ENCODE assay signal across 17 mouse cellular contexts in the genomic region with DNA sequence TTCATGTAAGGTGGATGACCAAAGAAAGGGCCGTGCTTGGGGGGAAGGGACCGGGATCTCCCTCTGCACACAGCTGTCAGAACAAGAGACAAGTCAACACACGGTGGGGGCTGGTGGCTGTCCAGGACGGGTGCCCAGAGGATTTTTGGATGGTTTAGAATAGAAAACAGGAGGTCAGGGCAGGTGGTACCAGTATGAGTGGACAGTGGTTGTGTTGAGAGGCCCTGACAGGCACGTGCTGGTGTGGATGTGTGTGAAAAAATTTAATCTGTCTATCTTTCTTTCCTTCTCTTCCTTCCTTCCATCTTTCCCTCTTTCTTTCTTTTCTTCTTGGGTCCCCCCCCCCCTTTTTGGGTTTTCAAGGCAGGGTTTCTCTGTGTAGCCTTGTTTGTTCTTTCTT. TPM values are rescaled to one million over a fixed set of nuclear protein-coding genes. Genes with fewer than 3 reads are reported as not detected.
DNase-seq lines count a peak whose midpoint lies in the region; ATAC-seq and TF ChIP-seq lines count a peak whose summit lies in the region.
"Had no signal": no experiment of that assay in that cellular context is flagged by ENCODE, and none has a peak within 500 bp of the region (broad histone marks: within the 10 kb centered on the region; RNA-seq: fewer than 3 reads in every experiment).

No protein-coding gene starts in this region.

- DNase-seq in hindbrain, postnatal 0 days (ENCODE audit: low spot score), result no peak
- no peak for DNase-seq in midbrain, embryonic 11.5 days (ENCODE audit: low spot score, missing footprints)
- DNase-seq in liver, embryonic 13.5 days, result no peak
- DNase-seq in T-cell, adult 2 months (ENCODE audit: low spot score), result no peak
- DNase-seq: adrenal gland, adult 2 months; cerebellum, adult 2 months; kidney, adult 11 months; thymus, postnatal 36 days had no signal

- 0 out of 2 replicates have a peak overlapping the region, but pooled peaks have one; percentile 21 for H3K9ac ChIP-seq in hindbrain, postnatal 0 days (replicated peaks; ENCODE audit: low read length)
- H3K9ac ChIP-seq in hindbrain, embryonic 13.5 days, result no peak overlapping the region
- H3K9ac ChIP-seq in midbrain, embryonic 11.5 days (ENCODE audit: low read length), result peak overlapping the region; percentile 12; the same call in 1 of the 2 replicates
- no peak overlapping the region for H3K9ac ChIP-seq in midbrain, embryonic 15.5 days
- H3K9ac ChIP-seq in liver, embryonic 13.5 days, result peak overlapping the region; percentile 22; the same call in 1 of the 2 replicates
- H3K9ac ChIP-seq: embryonic facial prominence, embryonic 15.5 days; forebrain, embryonic 12.5 days; hindbrain, embryonic 12.5 days; limb, embryonic 13.5 days had no signal

- H3K4me1 ChIP-seq in hindbrain, postnatal 0 days (ENCODE audit: insufficient read depth, low read length), result peaks cover 8% of the 10 kb centered on the region; the same call in 1 of the 2 replicates
- H3K4me1 ChIP-seq in hindbrain, embryonic 13.5 days (replicated peaks), result 0 out of 2 replicates have a peak, but pooled peaks cover 4% of the 10 kb centered on the region
- H3K4me1 ChIP-seq in midbrain, embryonic 11.5 days (ENCODE audit: control insufficient read depth, insufficient read depth, low read length), result no peaks in the 10 kb centered on the region; the same call in 1 of the 2 replicates
- H3K4me1 ChIP-seq in midbrain, embryonic 15.5 days, result no peaks in the 10 kb centered on the region
- H3K4me1 ChIP-seq in liver, embryonic 13.5 days (replicated peaks), result peaks cover 5% of the 10 kb centered on the region
- no peaks in the 10 kb centered on the region for H3K4me1 ChIP-seq in small intestine, adult 2 months (ENCODE audit: control insufficient read depth, insufficient read depth, insufficient read length, low read length)
- H3K4me1 ChIP-seq: embryonic facial prominence, embryonic 15.5 days; limb, embryonic 13.5 days had no signal

- H3K36me3 ChIP-seq in hindbrain, postnatal 0 days (ENCODE audit: insufficient read depth, low read length), result no peaks in the 10 kb centered on the region
- H3K36me3 ChIP-seq in hindbrain, embryonic 13.5 days, result no peaks in the 10 kb centered on the region
- no peaks in the 10 kb centered on the region for H3K36me3 ChIP-seq in midbrain, embryonic 11.5 days (ENCODE audit: control insufficient read depth, insufficient read depth, low read length)
- H3K36me3 ChIP-seq in midbrain, embryonic 15.5 days (replicated peaks), result no peaks in the 10 kb centered on the region
- H3K36me3 ChIP-seq in liver, embryonic 13.5 days, result no peaks in the 10 kb centered on the region
- H3K36me3 ChIP-seq in small intestine, adult 2 months (ENCODE audit: control insufficient read depth, insufficient read depth, low read length), result no peaks in the 10 kb centered on the region
- H3K36me3 ChIP-seq: embryonic facial prominence, embryonic 15.5 days; forebrain, embryonic 12.5 days; hindbrain, embryonic 12.5 days; limb, embryonic 13.5 days had no signal

- ATAC-seq in hindbrain, postnatal 0 days, result no peak
- ATAC-seq in hindbrain, embryonic 13.5 days (ENCODE audit: low FRiP score), result no peak
- ATAC-seq in midbrain, embryonic 11.5 days (ENCODE audit: low FRiP score), result no peak
- ATAC-seq in midbrain, embryonic 15.5 days (replicated peaks), result no peak
- ATAC-seq in liver, embryonic 13.5 days (ENCODE audit: low read depth), result no peak

- no peak overlapping the region for H3K4me3 ChIP-seq in hindbrain, postnatal 0 days (ENCODE audit: low read length)
- H3K4me3 ChIP-seq in hindbrain, embryonic 13.5 days, result no peak overlapping the region
- no peak overlapping the region for H3K4me3 ChIP-seq in midbrain, embryonic 11.5 days (ENCODE audit: low read depth, low read length)
- H3K4me3 ChIP-seq in midbrain, embryonic 15.5 days, result no peak overlapping the region
- peak overlapping the region; percentile 30 for H3K4me3 ChIP-seq in liver, embryonic 13.5 days (replicated peaks)
- H3K4me3 ChIP-seq in small intestine, adult 2 months (ENCODE audit: low read depth, low read length), result peak overlapping the region; percentile 45
- H3K4me3 ChIP-seq: embryonic facial prominence, embryonic 15.5 days; forebrain, embryonic 12.5 days; hindbrain, embryonic 12.5 days; limb, embryonic 13.5 days had no signal

- no peak for TF ChIP-seq CTCF in hindbrain, postnatal 0 days (IDR thresholded peaks at IDR 0.05; ENCODE audit: low read depth)
- no peak for TF ChIP-seq CTCF in small intestine, adult 2 months (IDR thresholded peaks at IDR 0.05; ENCODE audit: extremely low read depth, insufficient read length, insufficient replicate concordance, low read depth, low read length)

- WGBS in hindbrain, postnatal 0 days, result 45% methylated on average over 5 of the region's 5 CpGs
- 51% methylated on average over 5 of the region's 5 CpGs for WGBS in hindbrain, embryonic 13.5 days
- WGBS in midbrain, embryonic 11.5 days, result 62% methylated on average over 5 of the region's 5 CpGs
- WGBS in midbrain, embryonic 15.5 days, result 51% methylated on average over 5 of the region's 5 CpGs
- 24% methylated on average over 5 of the region's 5 CpGs for WGBS in liver, embryonic 13.5 days (ENCODE audit: insufficient replicate concordance)
- WGBS in small intestine, adult 2 months, result 48% methylated on average over 5 of the region's 5 CpGs

- H3K4me2 ChIP-seq in hindbrain, postnatal 0 days (ENCODE audit: low read depth, low read length), result peak overlapping the region; percentile 39; the same call in 1 of the 2 replicates
- no peak overlapping the region for H3K4me2 ChIP-seq in hindbrain, embryonic 13.5 days
- H3K4me2 ChIP-seq in midbrain, embryonic 11.5 days, result no peak overlapping the region
- H3K4me2 ChIP-seq in midbrain, embryonic 15.5 days, result no peak overlapping the region
- H3K4me2 ChIP-seq in liver, embryonic 13.5 days, result peak overlapping the region; percentile 23
- H3K4me2 ChIP-seq: embryonic facial prominence, embryonic 15.5 days; forebrain, embryonic 12.5 days; limb, embryonic 13.5 days had no signal

- TF ChIP-seq POLR2A in small intestine, adult 2 months (IDR thresholded peaks at IDR 0.05; ENCODE audit: low read depth, low read length), result no peak

- H3K27me3 ChIP-seq in hindbrain, postnatal 0 days (ENCODE audit: insufficient read depth, low read length), result no peaks in the 10 kb centered on the region
- no peaks in the 10 kb centered on the region for H3K27me3 ChIP-seq in hindbrain, embryonic 13.5 days
- H3K27me3 ChIP-seq in midbrain, embryonic 11.5 days (ENCODE audit: control insufficient read depth, insufficient read depth, low read length), result no peaks in the 10 kb centered on the region
- H3K27me3 ChIP-seq in midbrain, embryonic 15.5 days (replicated peaks), result no peaks in the 10 kb centered on the region
- no peaks in the 10 kb centered on the region for H3K27me3 ChIP-seq in liver, embryonic 13.5 days
- H3K27me3 ChIP-seq in small intestine, adult 2 months (ENCODE audit: control insufficient read depth, insufficient read depth, low read length), result no peaks in the 10 kb centered on the region; the same call in 1 of the 2 replicates
- H3K27me3 ChIP-seq: embryonic facial prominence, embryonic 15.5 days; hindbrain, embryonic 12.5 days; limb, embryonic 13.5 days had no signal

- peak overlapping the region; percentile 7; the same call in 1 of the 2 replicates for H3K27ac ChIP-seq in hindbrain, postnatal 0 days
- no peak overlapping the region for H3K27ac ChIP-seq in hindbrain, embryonic 13.5 days
- no peak overlapping the region for H3K27ac ChIP-seq in midbrain, embryonic 11.5 days (ENCODE audit: low read depth, low read length)
- no peak overlapping the region for H3K27ac ChIP-seq in midbrain, embryonic 15.5 days
- no peak overlapping the region for H3K27ac ChIP-seq in liver, embryonic 13.5 days
- H3K27ac ChIP-seq in small intestine, adult 2 months (ENCODE audit: insufficient read depth, low read depth, low read length), result 0 out of 2 replicates have a peak overlapping the region, but pooled peaks have one; percentile 26
- H3K27ac ChIP-seq: embryonic facial prominence, embryonic 15.5 days; forebrain, embryonic 12.5 days; hindbrain, embryonic 12.5 days; limb, embryonic 13.5 days had no signal

- H3K9me3 ChIP-seq in hindbrain, postnatal 0 days (ENCODE audit: low read length), result no peaks in the 10 kb centered on the region
- no peaks in the 10 kb centered on the region for H3K9me3 ChIP-seq in hindbrain, embryonic 13.5 days
- no peaks in the 10 kb centered on the region for H3K9me3 ChIP-seq in midbrain, embryonic 11.5 days (ENCODE audit: control insufficient read depth, low read length)
- no peaks in the 10 kb centered on the region for H3K9me3 ChIP-seq in midbrain, embryonic 15.5 days
- no peaks in the 10 kb centered on the region for H3K9me3 ChIP-seq in liver, embryonic 13.5 days (replicated peaks)
- H3K9me3 ChIP-seq: embryonic facial prominence, embryonic 15.5 days; forebrain, embryonic 12.5 days; hindbrain, embryonic 12.5 days; limb, embryonic 13.5 days had no signal

RNA-seq across cellular contexts. Expression of a gene that starts 0.7 kb away (rescaled TPM):
- total RNA-seq in hindbrain, postnatal 0 days (2014; rRNA removed), result 1.1 and 2.6 TPM in 2 replicates
- polyA plus RNA-seq in hindbrain, postnatal 0 days (2015; fragmentation: Nextera tagmentation; extraction: Ambion mirVana), result 1.4 and 1.5 TPM in 2 replicates
- 0.69 and 1.2 TPM in 2 replicates for polyA plus RNA-seq in hindbrain, embryonic 13.5 days (2015; fragmentation: Nextera tagmentation; extraction: Ambion mirVana)
- polyA plus RNA-seq in midbrain, embryonic 11.5 days (2014; fragmentation: Nextera tagmentation; extraction: Ambion mirVana), result 0.79 and 1.1 TPM in 2 replicates
- 0.86 and 0.94 TPM in 2 replicates for polyA plus RNA-seq in midbrain, embryonic 15.5 days (2015; fragmentation: Nextera tagmentation; extraction: Ambion mirVana)
- 4.0 and 5.5 TPM in 2 replicates for polyA plus RNA-seq in liver, embryonic 13.5 days (2015; fragmentation: Nextera tagmentation; extraction: Ambion mirVana)
- 0.76 and 0.91 TPM in 2 replicates for polyA plus RNA-seq in small intestine, adult 2 months (2012; rRNA removed)

RNA-seq across cellular contexts. Expression of a gene that starts 39.6 kb away (rescaled TPM):
- 12.8 and 14.1 TPM in 2 replicates for total RNA-seq in hindbrain, postnatal 0 days (2014; rRNA removed)
- 7.5 and 7.8 TPM in 2 replicates for polyA plus RNA-seq in hindbrain, postnatal 0 days (2015; fragmentation: Nextera tagmentation; extraction: Ambion mirVana)
- 9.9 and 11.9 TPM in 2 replicates for polyA plus RNA-seq in hindbrain, embryonic 13.5 days (2015; fragmentation: Nextera tagmentation; extraction: Ambion mirVana)
- 8.9 and 10.7 TPM in 2 replicates for polyA plus RNA-seq in midbrain, embryonic 11.5 days (2014; fragmentation: Nextera tagmentation; extraction: Ambion mirVana)
- polyA plus RNA-seq in midbrain, embryonic 15.5 days (2015; fragmentation: Nextera tagmentation; extraction: Ambion mirVana), result 9.3 and 9.4 TPM in 2 replicates
- polyA plus RNA-seq in liver, embryonic 13.5 days (2015; fragmentation: Nextera tagmentation; extraction: Ambion mirVana), result 11.3 and 12.8 TPM in 2 replicates
- 4.4 TPM in 2 replicates for polyA plus RNA-seq in small intestine, adult 2 months (2012; rRNA removed)
- total RNA-seq: granulocyte monocyte progenitor cell, adult 5-6 weeks had no signal

RNA-seq across cellular contexts. Expression of a gene that starts 43.6 kb away (rescaled TPM):
- 0.37 TPM in 1 of 2 replicates, not detected in the other for total RNA-seq in hindbrain, postnatal 0 days (2014; rRNA removed)
- 0.08 TPM in 1 of 2 replicates, not detected in the other for polyA plus RNA-seq in hindbrain, postnatal 0 days (2015; fragmentation: Nextera tagmentation; extraction: Ambion mirVana)
- polyA plus RNA-seq in hindbrain, embryonic 13.5 days (2015; fragmentation: Nextera tagmentation; extraction: Ambion mirVana), result not detected in 2 replicates
- polyA plus RNA-seq in midbrain, embryonic 11.5 days (2014; fragmentation: Nextera tagmentation; extraction: Ambion mirVana), result 0.30 TPM in 1 of 2 replicates, not detected in the other
- polyA plus RNA-seq in midbrain, embryonic 15.5 days (2015; fragmentation: Nextera tagmentation; extraction: Ambion mirVana), result 0.14 TPM in 1 of 2 replicates, not detected in the other
- 0.50 and 0.72 TPM in 2 replicates for polyA plus RNA-seq in liver, embryonic 13.5 days (2015; fragmentation: Nextera tagmentation; extraction: Ambion mirVana)
- polyA plus RNA-seq in small intestine, adult 2 months (2012; rRNA removed), result 0.46 and 0.77 TPM in 2 replicates
- total RNA-seq: left cerebral cortex, adult 8-10 months had no signal
- polyA plus RNA-seq: forebrain, embryonic 12.5 days; hindbrain, embryonic 12.5 days had no signal

Comparison
In these comparisons a context has a peak if more than half of its experiments do, and no peak if none do; other contexts are left out.
1. H3K27ac ChIP-seq: peak in hindbrain, postnatal 0 days (single experiment) and small intestine, adult 2 months (single experiment); none in hindbrain, embryonic 13.5 days (single experiment), midbrain, embryonic 11.5 days (single experiment), midbrain, embryonic 15.5 days (single experiment) and liver, embryonic 13.5 days (single experiment).
2. H3K4me2 ChIP-seq: peak in hindbrain, postnatal 0 days (single experiment) and liver, embryonic 13.5 days (single experiment); none in hindbrain, embryonic 13.5 days (single experiment), midbrain, embryonic 11.5 days (single experiment) and midbrain, embryonic 15.5 days (single experiment).
3. H3K9ac ChIP-seq: peak in hindbrain, postnatal 0 days (single experiment), midbrain, embryonic 11.5 days (single experiment) and liver, embryonic 13.5 days (single experiment); none in hindbrain, embryonic 13.5 days (single experiment) and midbrain, embryonic 15.5 days (single experiment).
4. H3K4me3 ChIP-seq: peak in liver, embryonic 13.5 days (single experiment) and small intestine, adult 2 months (single experiment); none in hindbrain, postnatal 0 days (single experiment), hindbrain, embryonic 13.5 days (single experiment), midbrain, embryonic 11.5 days (single experiment) and midbrain, embryonic 15.5 days (single experiment).